Mouse (Mus musculus) hindbrain, embryonic 13.5 days (tissue): Measurements from ENCODE around the gene Lsm14b. TPM values are rescaled to one million over a fixed set of nuclear protein-coding genes. Genes with fewer than 3 reads are reported as not detected.

Experiments used
- ATAC-seq: fragments of 200-750 bp; cut with Nextera tagmentation; 2 replicates; pipeline ENCODE4 v1.8.0; 2017; ENCODE audit warnings: moderate TSS enrichment; ENCODE audit not compliant: low FRiP score
- H3K27ac ChIP-seq: fragments of 300-500 bp; sonication (generic); 2 replicates; pipeline ENCODE4 v1.5.1; 2015; ENCODE audit warnings: inconsistent platforms, mild to moderate bottlenecking, moderate library complexity
- H3K27me3 ChIP-seq: fragments of 300-500 bp; sonication (generic); 2 replicates; pipeline ENCODE4 v1.6.1; 2015; ENCODE audit warnings: mild to moderate bottlenecking, inconsistent platforms
- H3K36me3 ChIP-seq: fragments of 300-500 bp; sonication (generic); 2 replicates; pipeline ENCODE4 v1.6.1; 2015; ENCODE audit warnings: mild to moderate bottlenecking, inconsistent platforms
- H3K4me1 ChIP-seq: fragments of 300-500 bp; sonication (generic); replicated peaks from 2 replicates; pipeline ENCODE4 v1.6.1; 2015; ENCODE audit warnings: inconsistent platforms
- H3K4me2 ChIP-seq: fragments of 300-500 bp; sonication (generic); 2 replicates; pipeline ENCODE4 v1.6.1; 2015; ENCODE audit warnings: inconsistent platforms, mild to moderate bottlenecking, moderate library complexity
- H3K4me3 ChIP-seq: fragments of 300-500 bp; sonication (generic); 2 replicates; pipeline ENCODE4 v1.5.1; 2015; ENCODE audit warnings: mild to moderate bottlenecking, inconsistent platforms
- H3K9ac ChIP-seq: fragments of 300-500 bp; sonication (generic); 2 replicates; pipeline ENCODE4 v1.6.1; 2015; ENCODE audit warnings: mild to moderate bottlenecking, inconsistent platforms
- H3K9me3 ChIP-seq: fragments of 300-500 bp; sonication (generic); 2 replicates; pipeline ENCODE4 v1.6.1; 2016; ENCODE audit warnings: inconsistent platforms
- WGBS: fragments of 180-500 bp; shearing (Covaris S2); methylation state at CpG from one replicate; pipeline ENCODE4 v1.1.7; 2015; 5-methylcytosine and 5-hydroxymethylcytosine counted together
- polyA plus RNA-seq: library from polyadenylated mRNA; unstranded; fragments of >200 nt; fragmentation: Nextera tagmentation; extraction: Ambion mirVana; gene quantifications from 2 replicates; pipeline ENCODE4 v1.2.1, GENCODE M21; 2015

Gene Lsm14b
- polyA plus RNA-seq, 1 experiment from 2014 or later = 23.4 TPM

- ATAC-seq = peak; percentile 38
- peaks cover 33% of the 10 kb centered on the region for H3K36me3 ChIP-seq
- H3K9ac ChIP-seq = peak overlapping the region; percentile 98
- H3K4me2 ChIP-seq = peak overlapping the region; percentile 81
- H3K27ac ChIP-seq = peak overlapping the region; percentile 99
- WGBS = under 1% methylated on average over 59 of the region's 66 CpGs
- H3K4me1 ChIP-seq = peaks cover 52% of the 10 kb centered on the region
- peak overlapping the region; percentile 95 for H3K4me3 ChIP-seq
- no peaks in the 10 kb centered on the region for H3K9me3 ChIP-seq
- H3K27me3 ChIP-seq = no peaks in the 10 kb centered on the region
These were observed 18.2 kb downstream of the Lsm14b start for GRCm38 (mm10) chr2:180042858-180043515.

- H3K9me3 ChIP-seq = no peaks in the 10 kb centered on the region
- ATAC-seq = no peak
- WGBS = 53% methylated on average over 4 of the region's 4 CpGs
- H3K4me3 ChIP-seq = peak overlapping the region; percentile 19; the same call in 1 of the 2 replicates
- H3K4me1 ChIP-seq = peaks cover 38% of the 10 kb centered on the region
- H3K27me3 ChIP-seq = no peaks in the 10 kb centered on the region
- H3K4me2 ChIP-seq = peak overlapping the region; percentile 81; the same call in 1 of the 2 replicates
- H3K9ac ChIP-seq = peak overlapping the region; percentile 29; the same call in 1 of the 2 replicates
- 0 out of 2 replicates have a peak overlapping the region, but pooled peaks have one; percentile 23 for H3K27ac ChIP-seq
- peaks cover 22% of the 10 kb centered on the region for H3K36me3 ChIP-seq
These were observed 20.5 kb downstream of the Lsm14b start for GRCm38 (mm10) chr2:180045283-180045682.

GRCm38 (mm10) chr2:180047580-180047979, 22.8 kb downstream of the Lsm14b start:
- H3K36me3 ChIP-seq = peaks cover 26% of the 10 kb centered on the region
- no peaks in the 10 kb centered on the region for H3K27me3 ChIP-seq
- no peaks in the 10 kb centered on the region for H3K9me3 ChIP-seq
- H3K4me2 ChIP-seq = no peak overlapping the region
- H3K4me1 ChIP-seq = peaks cover 41% of the 10 kb centered on the region
- no peak overlapping the region for H3K27ac ChIP-seq
- no peak for ATAC-seq
- H3K4me3 ChIP-seq = no peak overlapping the region
- H3K9ac ChIP-seq = no peak overlapping the region
- WGBS = 93% methylated on average over 3 of the region's 3 CpGs

GRCm38 (mm10) chr2:180047980-180048635, 23.3 kb downstream of the Lsm14b start:
- 93% methylated on average over 18 of the region's 18 CpGs for WGBS

GRCm38 (mm10) chr2:180050986-180051385, 26.2 kb downstream of the Lsm14b start:
- peaks cover 60% of the 10 kb centered on the region for H3K36me3 ChIP-seq

More at GRCm38 (mm10) chr2:180047980-180048635, 23.3 kb downstream of the Lsm14b start:
- no peak for ATAC-seq
- Histone ChIP-seq H3K9ac (no peak overlapping the region), H3K27me3 (no peaks in the 10 kb centered on the region), H3K4me3 (no peak overlapping the region), H3K27ac (no peak overlapping the region), H3K9me3 (no peaks in the 10 kb centered on the region), H3K4me1 (peaks cover 41% of the 10 kb centered on the region), H3K4me2 (no peak overlapping the region), H3K36me3 (peaks cover 31% of the 10 kb centered on the region)

GRCm38 (mm10) chr2:180051986-180052733, 27.4 kb downstream of the Lsm14b start:
- ATAC-seq = no peak; the same call in 1 of the 2 replicates
- Histone ChIP-seq H3K4me2 (no peak overlapping the region), H3K4me1 (peaks cover 15% of the 10 kb centered on the region), H3K9me3 (no peaks in the 10 kb centered on the region), H3K4me3 (no peak overlapping the region), H3K27me3 (no peaks in the 10 kb centered on the region), H3K27ac (no peak overlapping the region), H3K36me3 (peaks cover 60% of the 10 kb centered on the region), H3K9ac (no peak overlapping the region)
- WGBS = 89% methylated on average over 14 of the region's 14 CpGs

More at GRCm38 (mm10) chr2:180050986-180051385, 26.2 kb downstream of the Lsm14b start:
- Histone ChIP-seq H3K4me1 (peaks cover 17% of the 10 kb centered on the region), H3K4me2 (no peak overlapping the region), H3K9me3 (no peaks in the 10 kb centered on the region), H3K9ac (no peak overlapping the region), H3K4me3 (no peak overlapping the region), H3K27ac (no peak overlapping the region; the same call in 1 of the 2 replicates), H3K27me3 (no peaks in the 10 kb centered on the region)
- ATAC-seq = no peak
- WGBS = 26% methylated on average over 5 of the region's 5 CpGs

GRCm38 (mm10) chr2:180053001-180053400, 28.2 kb downstream of the Lsm14b start:
- H3K36me3 ChIP-seq = peaks cover 63% of the 10 kb centered on the region
- H3K9ac ChIP-seq = no peak overlapping the region
- no peak overlapping the region for H3K4me2 ChIP-seq
- no peak for ATAC-seq
- 95% methylated on average over 9 of the region's 9 CpGs for WGBS
- no peak overlapping the region for H3K27ac ChIP-seq
- peaks cover 15% of the 10 kb centered on the region for H3K4me1 ChIP-seq
- no peaks in the 10 kb centered on the region for H3K27me3 ChIP-seq
- H3K9me3 ChIP-seq = no peaks in the 10 kb centered on the region
- H3K4me3 ChIP-seq = no peak overlapping the region

GRCm38 (mm10) chr2:180063338-180064131, 38.7 kb downstream of the Lsm14b start:
- H3K36me3 ChIP-seq = peaks cover 84% of the 10 kb centered on the region
- H3K9me3 ChIP-seq = no peaks in the 10 kb centered on the region
- H3K4me1 ChIP-seq = no peaks in the 10 kb centered on the region
- H3K9ac ChIP-seq = no peak overlapping the region
- no peaks in the 10 kb centered on the region for H3K27me3 ChIP-seq
- no peak overlapping the region for H3K27ac ChIP-seq
- 97% methylated on average over 11 of the region's 11 CpGs for WGBS
- no peak overlapping the region for H3K4me3 ChIP-seq
- no peak for ATAC-seq
- H3K4me2 ChIP-seq = no peak overlapping the region

GRCm38 (mm10) chr2:180069770-180070480, 45.1 kb downstream of the Lsm14b start:
- peak overlapping the region; percentile 88 for H3K4me2 ChIP-seq
- peak overlapping the region; percentile 84 for H3K9ac ChIP-seq
- H3K36me3 ChIP-seq = peaks cover 32% of the 10 kb centered on the region
- peaks cover 18% of the 10 kb centered on the region for H3K4me1 ChIP-seq
- H3K27me3 ChIP-seq = no peaks in the 10 kb centered on the region
- peak overlapping the region; percentile 90 for H3K27ac ChIP-seq
- H3K9me3 ChIP-seq = no peaks in the 10 kb centered on the region
- peak overlapping the region; percentile 69 for H3K4me3 ChIP-seq
- WGBS = 36% methylated on average over 20 of the region's 20 CpGs
- peak; percentile 77 for ATAC-seq

- H3K27me3 ChIP-seq = no peaks in the 10 kb centered on the region
- H3K36me3 ChIP-seq = peaks cover 26% of the 10 kb centered on the region
- ATAC-seq = peak; percentile 96
- no peaks in the 10 kb centered on the region for H3K9me3 ChIP-seq
- 5% methylated on average over 55 of the region's 58 CpGs for WGBS
- H3K4me2 ChIP-seq = peak within 1 kb of the TSS; percentile 88
- peak within 1 kb of the TSS; percentile 69 for H3K4me3 ChIP-seq
- H3K27ac ChIP-seq = peak within 1 kb of the TSS; percentile 90
- H3K4me1 ChIP-seq = peaks cover 18% of the 10 kb centered on the region
- peak within 1 kb of the TSS; percentile 84 for H3K9ac ChIP-seq
These were observed 46.0 kb downstream of the Lsm14b start, which contains the start of gene Mtg2 for GRCm38 (mm10) chr2:180070481-180071453. Gene Mtg2, plus strand, starts transcription at chr2:180070588.
